Mouse (Mus musculus): ENCODE data around the gene Tsc22d4.

DNA sequence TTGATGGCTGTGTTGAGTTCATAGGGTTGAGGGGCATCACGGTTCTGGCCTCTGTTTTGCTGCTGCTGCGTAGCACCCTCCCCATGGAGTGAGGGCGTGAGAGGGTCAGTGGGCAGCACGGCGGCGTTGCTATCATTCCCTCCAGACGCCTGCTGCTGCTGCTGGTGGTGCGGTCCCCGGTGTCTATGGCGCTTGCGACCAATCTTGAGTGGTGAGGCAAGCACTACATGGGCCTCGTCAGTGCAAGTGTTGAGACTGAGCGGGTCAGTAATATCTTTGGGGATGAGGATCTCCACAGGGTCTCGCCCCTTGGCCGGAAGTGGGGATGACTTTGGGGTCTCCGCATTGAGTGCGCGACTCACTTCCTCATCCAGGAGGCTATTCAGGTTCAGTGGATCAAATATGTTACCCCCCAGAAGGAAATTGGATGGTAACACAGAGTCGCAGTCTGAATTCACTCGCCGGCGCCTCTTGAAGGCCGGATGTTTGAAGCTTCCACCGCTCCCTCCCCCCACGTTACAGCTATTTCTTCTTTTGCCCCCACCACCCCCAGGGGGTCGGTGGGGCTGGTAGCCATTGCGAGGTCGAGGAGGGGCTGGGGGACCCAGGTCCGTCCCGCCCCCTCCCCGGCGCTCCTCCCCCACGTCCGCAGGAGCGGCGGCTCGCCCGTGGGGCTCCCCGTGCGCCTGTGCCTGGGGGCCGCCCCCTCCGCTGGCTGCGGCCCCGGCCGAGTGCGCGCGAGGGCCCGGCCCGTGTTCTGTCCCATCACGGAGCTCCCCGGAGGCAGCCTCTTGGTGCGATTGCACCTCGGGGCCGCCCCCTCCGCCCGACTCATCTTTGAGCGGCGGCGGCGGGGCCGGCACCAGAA, 39.9 kb downstream of the Tsc22d4 start:
- TF ChIP-seq CTCF (IDR thresholded peaks at IDR 0.05; ENCODE audit: borderline replicate concordance, control insufficient read depth, extremely low read depth, insufficient read depth, low read length, poor library complexity) (no peak), POLR2A (IDR thresholded peaks at IDR 0.05; ENCODE audit: control insufficient read depth, extremely low read depth, insufficient read depth, low read length, poor library complexity) (no peak)
